Mouse (Mus musculus): Measurements from ENCODE around the gene Itprid2. TPM values are rescaled to one million over a fixed set of nuclear protein-coding genes. Genes with fewer than 3 reads are reported as not detected.

The Itprid2 gene
- polyA plus RNA-seq, 1 experiment from 2014 or later = 5.6 TPM

- Histone ChIP-seq H3K36me3 (no peaks in the 10 kb centered on the region), H3K9ac (no peak overlapping the region), H3K4me1 (replicated peaks) (no peaks in the 10 kb centered on the region), H3K4me3 (no peak overlapping the region), H3K27ac (no peak overlapping the region), H3K27me3 (no peaks in the 10 kb centered on the region), H3K9me3 (replicated peaks) (no peaks in the 10 kb centered on the region), H3K4me2 (no peak overlapping the region)
- 84% methylated on average over 2 of the region's 2 CpGs for WGBS
- ATAC-seq (replicated peaks; ENCODE audit: insufficient number of reproducible peaks, insufficient read depth, low FRiP score, low read depth) = no peak
Observed at GRCm38 (mm10) chr2:79618145-79618544, 17.0 kb upstream of the Itprid2 start.

DNA sequence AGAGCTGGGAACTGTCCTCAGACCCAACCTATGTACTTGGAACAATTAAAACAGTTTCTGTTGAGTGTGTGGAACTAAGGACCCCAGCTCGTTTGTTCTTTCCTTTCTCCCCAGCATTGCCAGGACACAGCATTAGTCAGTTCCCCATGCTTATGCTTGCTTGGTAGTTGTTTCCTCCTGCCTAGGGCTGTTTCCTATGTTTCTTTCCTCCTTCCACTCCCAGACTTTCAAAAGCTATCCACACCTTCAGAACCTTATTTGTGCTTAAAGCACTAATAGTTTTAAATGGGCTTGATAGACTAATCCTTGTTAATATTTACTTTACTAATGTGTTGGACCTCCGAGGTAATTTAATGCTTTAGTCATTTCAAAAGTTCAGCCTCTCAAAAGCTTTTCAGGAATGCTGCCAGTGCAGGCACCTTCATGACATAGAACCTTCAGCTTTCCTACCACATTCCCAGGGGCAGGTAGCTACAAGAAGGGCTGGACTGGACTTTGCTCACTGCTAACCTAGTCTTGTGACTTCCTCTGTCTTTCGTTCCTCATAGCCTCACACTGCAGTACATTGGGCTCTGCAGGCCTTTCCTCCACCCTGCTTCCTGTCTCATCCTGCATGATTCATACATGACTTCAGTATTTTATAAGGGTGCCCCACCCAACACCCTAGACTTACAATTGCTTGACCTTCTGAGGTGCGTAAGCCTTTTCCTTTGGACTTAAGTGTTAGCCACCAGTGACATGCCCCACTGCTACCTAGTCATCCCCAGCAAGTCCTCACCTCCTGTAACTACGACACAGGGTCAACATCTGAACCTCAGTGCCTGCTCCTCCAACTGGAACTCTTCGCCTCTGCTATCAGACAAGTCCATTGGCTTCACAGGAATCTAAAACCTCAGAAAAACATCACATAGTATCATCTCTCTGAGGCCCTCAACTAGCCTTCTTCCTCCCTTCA is 16.3 kb upstream of the Itprid2 start:
- Histone ChIP-seq H3K4me1 (replicated peaks) (no peaks in the 10 kb centered on the region), H3K9me3 (replicated peaks) (no peaks in the 10 kb centered on the region), H3K4me3 (no peak overlapping the region), H3K27me3 (no peaks in the 10 kb centered on the region), H3K27ac (no peak overlapping the region), H3K36me3 (no peaks in the 10 kb centered on the region), H3K4me2 (no peak overlapping the region), H3K9ac (no peak overlapping the region)
- 71% methylated on average over 6 of the region's 6 CpGs for WGBS
- no peak for ATAC-seq (replicated peaks; ENCODE audit: insufficient number of reproducible peaks, insufficient read depth, low FRiP score, low read depth)

DNA sequence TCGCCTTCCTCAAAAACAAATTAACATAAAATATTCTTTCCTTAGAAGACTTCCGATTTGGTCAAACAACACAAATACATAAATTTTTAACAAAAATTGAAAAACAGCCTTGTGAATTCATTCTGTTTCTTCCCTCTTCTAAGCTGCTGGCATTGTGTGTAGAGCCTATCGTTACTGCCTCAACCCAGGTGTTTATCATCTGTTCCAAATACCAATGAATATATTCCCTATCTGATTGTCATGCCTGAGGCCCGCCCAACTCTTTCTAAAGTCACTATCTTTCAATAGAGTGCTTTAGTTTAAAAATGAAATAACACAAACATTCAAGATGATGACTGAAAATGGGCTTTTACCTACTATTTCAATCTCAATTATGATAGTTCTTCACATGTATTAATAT is 11.9 kb upstream of the Itprid2 start:
- no peaks in the 10 kb centered on the region for H3K36me3 ChIP-seq
- H3K9ac ChIP-seq = no peak overlapping the region
- no peak overlapping the region for H3K4me3 ChIP-seq
- no peaks in the 10 kb centered on the region for H3K27me3 ChIP-seq
- ATAC-seq (replicated peaks; ENCODE audit: insufficient number of reproducible peaks, insufficient read depth, low FRiP score, low read depth) = no peak
- H3K4me2 ChIP-seq = no peak overlapping the region
- no peak overlapping the region for H3K27ac ChIP-seq
- H3K9me3 ChIP-seq (replicated peaks) = no peaks in the 10 kb centered on the region
- no peaks in the 10 kb centered on the region for H3K4me1 ChIP-seq (replicated peaks)
- 84% methylated on average over 4 of the region's 4 CpGs for WGBS

DNA sequence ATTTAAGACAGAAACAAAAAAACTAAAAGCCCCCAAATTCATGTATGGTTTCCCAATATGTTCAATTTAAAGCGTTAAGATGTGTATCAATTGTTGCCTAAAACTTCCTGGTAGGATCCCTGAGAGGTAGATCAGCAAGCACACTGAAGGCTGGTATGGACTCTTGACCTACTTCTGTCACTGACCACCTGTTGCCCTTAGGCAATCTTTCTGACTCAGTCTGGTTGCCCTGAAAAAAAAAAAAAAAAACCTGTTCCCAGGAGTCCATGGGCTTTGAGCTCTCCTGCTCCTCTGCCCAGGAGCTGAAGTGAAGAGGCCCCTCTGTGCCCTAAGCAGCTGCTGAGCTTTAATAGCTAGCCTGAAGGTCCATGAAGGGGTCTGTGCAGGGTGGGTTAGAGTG is 7.5 kb upstream of the Itprid2 start:
- WGBS = 81% methylated on average over 1 of the region's 1 CpGs
- no peaks in the 10 kb centered on the region for H3K4me1 ChIP-seq (replicated peaks)
- no peaks in the 10 kb centered on the region for H3K36me3 ChIP-seq
- no peak for ATAC-seq (replicated peaks; ENCODE audit: insufficient number of reproducible peaks, insufficient read depth, low FRiP score, low read depth)
- H3K4me3 ChIP-seq = no peak overlapping the region
- no peak overlapping the region for H3K9ac ChIP-seq
- no peak overlapping the region for H3K4me2 ChIP-seq
- no peaks in the 10 kb centered on the region for H3K9me3 ChIP-seq (replicated peaks)
- H3K27ac ChIP-seq = no peak overlapping the region
- no peaks in the 10 kb centered on the region for H3K27me3 ChIP-seq

- no peak overlapping the region for H3K27ac ChIP-seq
Observed at GRCm38 (mm10) chr2:79630231-79630630, 4.9 kb upstream of the Itprid2 start.

GRCm38 (mm10) chr2:79635426-79636291 is 507 bp downstream of the Itprid2 start:
- peak overlapping the region; percentile 83 for H3K4me3 ChIP-seq
- peak overlapping the region; percentile 95 for H3K27ac ChIP-seq
- peak overlapping the region; percentile 79 for H3K4me2 ChIP-seq
- ATAC-seq (replicated peaks; ENCODE audit: insufficient number of reproducible peaks, insufficient read depth, low FRiP score, low read depth) = peak; percentile 69
- peaks cover 21% of the 10 kb centered on the region for H3K4me1 ChIP-seq (replicated peaks)
- H3K27me3 ChIP-seq = no peaks in the 10 kb centered on the region
- H3K9ac ChIP-seq = peak overlapping the region; percentile 86
- WGBS = under 1% methylated on average over 83 of the region's 83 CpGs
- no peaks in the 10 kb centered on the region for H3K9me3 ChIP-seq (replicated peaks)
- H3K36me3 ChIP-seq = 0 out of 2 replicates have a peak, but pooled peaks cover 2% of the 10 kb centered on the region

More at GRCm38 (mm10) chr2:79630231-79630630, 4.9 kb upstream of the Itprid2 start:
- H3K4me3 ChIP-seq = no peak overlapping the region
- 78% methylated on average over 2 of the region's 2 CpGs for WGBS
- ATAC-seq (replicated peaks; ENCODE audit: insufficient number of reproducible peaks, insufficient read depth, low FRiP score, low read depth) = no peak
- no peaks in the 10 kb centered on the region for H3K27me3 ChIP-seq
- H3K36me3 ChIP-seq = no peaks in the 10 kb centered on the region
- H3K4me2 ChIP-seq = no peak overlapping the region
- no peaks in the 10 kb centered on the region for H3K9me3 ChIP-seq (replicated peaks)
- no peaks in the 10 kb centered on the region for H3K4me1 ChIP-seq (replicated peaks)
- no peak overlapping the region for H3K9ac ChIP-seq

- WGBS = 69% methylated on average over 4 of the region's 4 CpGs
- H3K4me3 ChIP-seq = peak overlapping the region; percentile 7
- ATAC-seq (replicated peaks; ENCODE audit: insufficient number of reproducible peaks, insufficient read depth, low FRiP score, low read depth) = no peak
Observed at GRCm38 (mm10) chr2:79638924-79639323, 3.8 kb downstream of the Itprid2 start.

GRCm38 (mm10) chr2:79646237-79646688 is 11.1 kb downstream of the Itprid2 start:
- no peaks in the 10 kb centered on the region for H3K9me3 ChIP-seq (replicated peaks)
- no peak for ATAC-seq (replicated peaks; ENCODE audit: insufficient number of reproducible peaks, insufficient read depth, low FRiP score, low read depth)

More at GRCm38 (mm10) chr2:79638924-79639323, 3.8 kb downstream of the Itprid2 start:
- Histone ChIP-seq H3K27ac (no peak overlapping the region), H3K9ac (no peak overlapping the region), H3K4me1 (replicated peaks) (peaks cover 21% of the 10 kb centered on the region), H3K27me3 (no peaks in the 10 kb centered on the region), H3K9me3 (replicated peaks) (no peaks in the 10 kb centered on the region), H3K4me2 (peak overlapping the region; percentile 22), H3K36me3 (peaks cover 25% of the 10 kb centered on the region)

DNA sequence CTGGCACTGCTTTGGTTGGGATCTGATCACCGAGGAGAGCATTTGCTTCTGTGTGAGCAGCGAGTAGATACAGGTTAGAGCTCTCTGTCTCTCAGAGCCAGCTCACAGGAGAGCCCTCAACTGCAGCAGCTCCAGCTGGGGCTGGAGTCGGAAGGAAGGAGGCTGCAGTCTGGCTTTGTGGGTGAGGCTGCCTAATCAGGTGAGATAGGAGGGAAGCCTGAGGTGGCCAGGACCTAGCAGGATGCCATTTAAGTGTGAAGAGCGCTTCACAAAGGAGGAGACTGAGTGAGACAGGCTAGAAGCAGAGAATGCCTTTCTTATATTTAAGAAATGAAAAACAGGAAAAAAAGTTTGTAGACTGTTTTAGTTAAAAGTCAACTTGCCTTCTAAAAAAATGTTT is 11.9 kb downstream of the Itprid2 start:
- Histone ChIP-seq H3K9me3 (replicated peaks) (no peaks in the 10 kb centered on the region), H3K27ac (peak overlapping the region; percentile 15; the same call in 1 of the 2 replicates), H3K4me1 (replicated peaks) (peaks cover 16% of the 10 kb centered on the region), H3K4me3 (no peak overlapping the region), H3K9ac (no peak overlapping the region), H3K36me3 (peaks cover 28% of the 10 kb centered on the region), H3K27me3 (no peaks in the 10 kb centered on the region), H3K4me2 (no peak overlapping the region)
- 55% methylated on average over 4 of the region's 4 CpGs for WGBS
- ATAC-seq (replicated peaks; ENCODE audit: insufficient number of reproducible peaks, insufficient read depth, low FRiP score, low read depth) = no peak

More at GRCm38 (mm10) chr2:79646237-79646688, 11.1 kb downstream of the Itprid2 start:
- no peak overlapping the region for H3K9ac ChIP-seq
- peaks cover 35% of the 10 kb centered on the region for H3K36me3 ChIP-seq
- H3K4me1 ChIP-seq (replicated peaks) = peaks cover 16% of the 10 kb centered on the region
- H3K4me2 ChIP-seq = no peak overlapping the region
- 37% methylated on average over 4 of the region's 4 CpGs for WGBS
- H3K4me3 ChIP-seq = no peak overlapping the region
- no peaks in the 10 kb centered on the region for H3K27me3 ChIP-seq
- H3K27ac ChIP-seq = no peak overlapping the region; the same call in 1 of the 2 replicates

- H3K4me2 ChIP-seq = no peak overlapping the region
- peaks cover 16% of the 10 kb centered on the region for H3K4me1 ChIP-seq (replicated peaks)
- H3K9ac ChIP-seq = no peak overlapping the region
- H3K9me3 ChIP-seq (replicated peaks) = no peaks in the 10 kb centered on the region
- 63% methylated on average over 2 of the region's 2 CpGs for WGBS
- no peaks in the 10 kb centered on the region for H3K27me3 ChIP-seq
- no peak for ATAC-seq (replicated peaks; ENCODE audit: insufficient number of reproducible peaks, insufficient read depth, low FRiP score, low read depth)
- H3K36me3 ChIP-seq = peaks cover 29% of the 10 kb centered on the region; the same call in 1 of the 2 replicates
- H3K4me3 ChIP-seq = no peak overlapping the region
- H3K27ac ChIP-seq = no peak overlapping the region
Observed at GRCm38 (mm10) chr2:79647728-79648127, 12.6 kb downstream of the Itprid2 start.

DNA sequence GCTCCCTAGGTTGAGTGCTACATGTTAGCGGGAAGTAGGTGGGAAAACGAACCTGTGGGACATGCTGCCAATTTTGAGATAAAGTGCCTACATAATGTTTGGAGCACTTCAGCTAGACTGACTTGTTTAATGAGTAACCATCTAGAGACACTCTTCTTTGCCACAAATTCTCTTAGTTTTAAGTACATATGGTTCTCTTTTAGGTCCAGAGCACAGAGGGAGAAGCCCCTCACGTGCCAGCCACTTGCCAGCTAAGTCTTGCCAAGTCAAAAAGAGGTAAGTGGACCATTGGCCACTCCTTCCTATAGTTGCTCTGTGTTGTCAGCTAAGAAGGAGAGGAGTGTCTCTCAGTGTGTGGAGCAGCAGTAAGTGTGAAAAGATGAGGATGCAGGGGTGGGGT is 16.0 kb downstream of the Itprid2 start:
- Histone ChIP-seq H3K27ac (no peak overlapping the region), H3K36me3 (peaks cover 9% of the 10 kb centered on the region), H3K27me3 (no peaks in the 10 kb centered on the region), H3K4me1 (replicated peaks) (peaks cover 6% of the 10 kb centered on the region), H3K9ac (no peak overlapping the region), H3K4me3 (no peak overlapping the region), H3K4me2 (no peak overlapping the region), H3K9me3 (replicated peaks) (no peaks in the 10 kb centered on the region)
- WGBS = 79% methylated on average over 3 of the region's 3 CpGs
- no peak for ATAC-seq (replicated peaks; ENCODE audit: insufficient number of reproducible peaks, insufficient read depth, low FRiP score, low read depth)

Data from heart, embryonic 15.5 days (tissue).